Mouse (Mus musculus) spleen, adult 18-20 months (tissue): ENCODE data around the gene Ndrg4.
"Not testable (repeated sequence)": the region's sequence is repeated elsewhere in the genome, so short reads cannot be mapped to it uniquely, and the experiment has no call there.

Source experiments
- DNase-seq, 2 experiments: peaks; one replicate each; pipeline ENCODE4 v3.0.0; 2022; ENCODE audit warnings: mixed read lengths in 2 of 2

Ndrg4 gene

DNA sequence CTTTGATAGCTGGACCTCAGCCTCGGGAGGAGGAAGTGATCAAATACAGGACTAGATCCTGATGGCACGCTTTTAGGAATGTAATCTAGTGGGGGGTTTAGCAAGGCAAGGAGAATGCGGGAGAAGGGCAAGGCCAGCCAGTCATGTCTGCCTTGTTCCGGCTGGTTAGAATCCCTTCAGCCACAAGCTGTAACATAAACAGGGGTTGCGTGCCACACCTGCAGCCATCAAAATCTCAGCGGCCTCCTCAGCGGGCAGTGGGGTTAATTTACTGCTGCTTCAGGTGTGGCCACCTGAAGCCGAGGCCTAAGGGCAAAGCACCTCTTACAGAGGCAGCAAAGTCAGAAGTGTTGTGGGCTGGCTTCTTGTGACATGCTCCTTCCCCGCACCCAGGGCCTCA is at the start of gene Ndrg4:
Gene Ndrg4 (plus strand): TSS at position 350 of the 400 bp plus-strand sequence.
- DNase-seq = no peak

DNA sequence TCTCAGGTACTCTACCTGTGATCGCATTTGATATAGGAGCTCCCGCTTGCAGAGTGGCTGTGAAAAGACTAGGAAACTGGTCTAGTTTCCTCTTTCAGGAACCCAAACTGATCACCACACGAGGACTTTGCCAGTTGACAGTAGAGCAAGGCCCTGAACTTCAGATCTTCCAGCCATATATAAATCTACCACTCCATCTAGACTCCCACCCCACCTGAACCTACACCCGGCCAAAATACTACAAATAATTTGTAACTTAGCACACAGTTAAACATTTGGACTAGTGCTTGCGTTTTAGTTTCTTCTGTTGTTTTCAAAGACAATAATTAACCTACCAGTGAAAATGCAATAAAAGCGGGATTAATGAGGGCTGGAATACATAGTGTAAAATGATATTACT is 43.9 kb upstream of the Ndrg4 start:
- no peak for DNase-seq

DNA sequence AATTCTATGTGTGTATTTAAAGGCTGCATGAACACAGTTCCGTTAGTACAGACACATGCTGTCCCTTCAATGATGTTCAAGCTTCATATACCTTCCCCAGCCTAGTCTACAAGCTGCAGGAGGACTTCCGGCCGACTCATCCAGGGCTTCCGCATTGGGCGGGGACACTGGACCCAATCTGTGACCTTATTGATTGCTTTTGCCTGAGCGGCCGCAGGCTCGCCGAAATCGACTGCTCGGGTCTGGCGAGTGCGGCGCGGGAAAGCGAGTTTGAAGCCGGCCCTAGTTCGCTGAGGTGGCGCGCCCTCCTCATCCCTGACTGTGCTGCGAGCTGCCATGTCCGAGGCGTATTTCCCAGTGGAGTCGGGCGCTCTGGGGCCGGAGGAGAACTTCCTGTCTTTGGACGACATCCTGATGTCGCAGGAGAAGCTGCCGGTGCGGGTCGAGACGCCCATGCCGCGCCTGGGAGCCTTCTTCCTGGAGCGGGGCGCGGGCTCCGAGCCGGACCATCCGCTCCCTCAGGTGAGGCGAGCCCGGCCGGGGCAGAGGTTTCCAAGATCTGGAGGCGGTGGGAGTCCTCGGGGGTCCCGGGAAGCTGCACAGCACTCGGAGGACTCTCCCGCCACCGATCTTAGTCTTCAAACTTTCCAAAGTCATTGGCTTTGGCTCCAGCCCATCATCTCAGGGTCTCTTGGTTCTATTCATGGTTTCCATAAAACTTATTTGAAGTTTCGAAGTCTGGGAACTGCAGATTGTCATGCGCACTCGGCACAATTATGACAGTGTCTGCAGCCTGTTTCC is 43.3 kb upstream of the Ndrg4 start, which contains the start of gene Gins3:
Gene Gins3 (plus strand): TSS at position 192 of the 801 bp plus-strand sequence.
- peak; percentile 78 to 88 for DNase-seq

DNA sequence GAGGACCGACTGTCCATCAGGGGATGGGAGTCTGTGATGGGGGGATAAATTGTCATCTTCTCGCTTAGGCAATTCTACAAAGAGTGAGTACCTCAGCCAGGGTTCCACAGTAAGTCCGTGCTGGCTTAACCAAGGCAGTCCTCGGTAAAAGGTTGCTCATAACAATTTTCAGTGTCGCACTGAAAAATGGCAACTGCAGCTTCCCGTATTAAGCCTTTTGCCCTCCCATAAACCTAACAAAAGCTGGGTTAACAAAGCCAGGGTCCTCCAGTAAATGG is 42.8 kb upstream of the Ndrg4 start:
- DNase-seq = peak in 1 of 2 experiments; percentile 1

DNA sequence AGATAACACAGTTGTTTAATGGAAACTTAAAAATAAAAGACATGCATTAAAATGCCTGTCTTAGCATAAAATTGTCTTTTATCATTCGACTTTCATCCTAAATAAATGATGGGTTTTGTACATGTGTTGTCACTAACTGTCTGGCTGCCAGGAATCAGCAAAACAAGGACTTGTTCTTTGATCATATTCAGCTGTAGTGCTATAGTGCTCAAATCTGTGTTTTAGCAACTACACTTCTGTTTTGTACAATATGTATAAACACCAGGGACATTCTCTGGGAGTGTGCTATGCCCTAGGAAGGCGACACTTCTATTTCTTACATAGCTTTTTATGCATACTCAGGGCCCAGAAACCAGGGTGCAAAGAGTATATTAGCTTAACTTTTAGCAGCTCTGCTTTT is 31.8 kb upstream of the Ndrg4 start:
- DNase-seq = no peak

DNA sequence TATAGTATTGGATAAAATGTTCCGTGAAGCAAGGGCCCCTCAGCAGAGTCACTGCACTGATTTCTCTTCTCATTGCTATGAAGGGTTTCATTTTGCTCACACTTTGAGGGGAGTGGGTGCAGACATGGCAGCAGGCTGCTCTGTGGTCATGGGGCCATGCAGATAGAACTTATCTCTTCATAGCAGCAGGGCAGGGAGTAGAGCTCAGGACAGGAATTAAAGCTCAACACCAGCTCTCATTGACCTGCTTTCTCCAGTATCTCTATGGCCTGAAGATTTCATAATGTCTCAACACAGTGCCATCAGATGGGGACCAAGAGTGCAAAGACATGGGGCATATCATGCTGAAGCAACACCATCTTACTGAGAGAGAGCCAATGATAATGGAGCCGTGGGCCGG is 28.5 kb upstream of the Ndrg4 start:
- no peak for DNase-seq

DNA sequence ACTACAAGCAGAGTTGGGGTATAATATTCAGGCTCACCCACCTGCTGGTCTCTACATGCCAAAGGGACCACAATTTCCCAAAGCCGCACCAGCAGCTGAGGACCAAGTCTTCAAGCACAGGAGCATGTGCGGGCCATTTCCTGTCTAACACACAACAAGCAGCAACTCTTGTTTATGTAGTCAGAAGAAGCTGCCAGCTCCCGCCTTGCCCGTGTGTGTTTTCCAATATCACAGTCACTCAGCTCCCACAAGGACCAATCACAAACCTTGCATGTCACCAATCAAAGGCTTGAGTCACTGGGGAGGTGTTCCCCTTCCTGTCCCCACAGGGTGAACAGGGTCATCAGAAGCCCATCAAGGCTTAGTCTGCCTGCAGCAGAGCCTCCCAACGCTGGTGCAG is 23.4 kb upstream of the Ndrg4 start:
- no peak for DNase-seq

DNA sequence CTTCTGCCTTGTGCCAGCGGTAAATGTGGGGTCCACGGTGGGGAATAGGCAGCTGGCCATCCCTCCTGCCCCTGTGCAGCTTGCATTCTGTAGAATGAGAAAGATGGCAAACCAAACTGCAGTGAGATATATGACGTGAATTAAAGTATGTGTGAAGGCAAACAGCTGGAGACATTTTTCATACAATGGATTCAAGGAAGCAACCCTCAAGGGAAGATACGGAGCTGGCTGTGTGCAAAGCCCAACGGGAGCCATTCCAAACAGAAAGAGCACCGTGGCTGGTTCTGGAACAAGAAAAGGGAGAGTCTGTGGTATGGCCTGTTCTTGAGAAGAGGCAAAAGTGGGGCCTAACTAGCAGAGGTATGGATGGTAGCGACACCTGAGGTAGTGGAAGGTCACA is 20.9 kb upstream of the Ndrg4 start:
- no peak for DNase-seq

DNA sequence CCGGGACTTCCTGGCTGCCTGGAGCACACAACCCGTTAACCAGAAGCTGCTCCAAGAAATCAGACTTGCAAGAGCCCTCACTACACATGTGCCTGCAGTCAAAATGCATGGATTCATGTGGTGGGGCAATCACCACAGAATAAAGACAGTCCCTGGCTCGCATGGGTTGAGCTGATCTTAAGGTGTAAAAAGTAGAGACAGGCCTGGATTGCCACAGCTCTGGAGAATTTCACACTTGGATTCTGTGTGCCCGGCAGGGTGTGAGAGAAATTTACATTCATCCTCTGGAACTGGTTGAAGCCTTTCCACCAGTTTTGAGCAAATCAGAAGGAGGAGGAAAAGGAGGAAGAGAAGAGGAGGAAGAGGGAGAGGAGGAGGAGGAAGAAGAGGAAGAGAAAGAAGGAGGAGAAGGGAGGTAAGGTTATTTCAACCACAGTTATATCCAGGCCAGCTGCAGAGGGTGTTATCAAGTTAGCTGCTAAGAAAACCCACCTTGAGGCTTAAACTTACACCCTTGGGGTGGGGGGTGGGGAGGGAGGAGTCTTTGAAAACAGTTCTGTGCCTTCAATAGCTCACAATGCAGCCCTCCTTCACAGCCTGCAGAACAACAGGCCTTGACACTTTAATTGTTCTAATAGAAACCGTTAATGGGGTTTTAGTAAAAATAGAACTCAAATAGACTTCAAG is 20.3 kb upstream of the Ndrg4 start:
- DNase-seq = no peak

DNA sequence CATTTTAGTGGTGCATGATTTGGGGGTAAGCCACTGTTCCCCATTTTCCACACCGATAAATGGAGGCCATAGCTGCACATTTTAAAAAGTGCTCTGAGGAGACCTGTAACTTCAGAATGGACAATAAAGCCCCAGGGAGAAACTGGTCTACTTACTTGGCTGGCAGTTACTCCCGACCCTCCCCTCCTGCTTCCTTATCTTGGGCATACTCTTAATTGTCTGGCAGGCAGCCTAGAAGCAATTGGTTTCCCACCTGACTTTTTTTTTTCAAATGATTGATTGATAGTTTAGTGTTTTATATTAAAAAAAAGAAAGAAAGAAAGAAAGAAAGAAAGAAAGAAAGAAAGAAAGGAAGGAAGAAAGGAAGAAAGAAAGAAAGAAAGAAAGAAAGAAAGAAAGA is 19.3 kb upstream of the Ndrg4 start:
- DNase-seq = no peak

DNA sequence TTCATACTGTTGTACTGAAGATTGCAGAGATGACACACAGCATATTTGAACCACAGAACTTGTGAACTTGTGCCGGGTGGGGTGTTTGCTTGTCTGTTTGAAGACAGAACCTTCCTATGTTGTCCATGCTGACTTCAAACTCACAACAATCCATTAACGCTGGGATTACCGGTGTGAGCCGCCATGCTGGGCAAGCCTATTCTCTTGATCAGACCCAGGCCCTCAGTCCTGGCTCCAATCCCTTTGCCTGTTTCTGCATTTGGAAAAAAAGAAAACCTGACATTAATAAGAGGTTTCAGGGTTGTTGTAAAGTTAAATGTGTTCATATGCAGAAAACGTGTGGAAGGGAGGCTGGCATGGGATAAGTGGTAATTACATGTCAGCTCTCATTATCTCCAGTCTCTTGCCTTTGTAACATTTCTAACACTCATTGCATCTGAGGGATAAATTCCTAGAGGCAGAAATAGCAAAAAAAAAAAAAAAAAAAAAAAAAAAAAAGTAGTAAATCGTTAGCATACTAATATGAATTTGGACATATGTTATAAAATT is 16.4 kb upstream of the Ndrg4 start:
- DNase-seq = no peak

DNA sequence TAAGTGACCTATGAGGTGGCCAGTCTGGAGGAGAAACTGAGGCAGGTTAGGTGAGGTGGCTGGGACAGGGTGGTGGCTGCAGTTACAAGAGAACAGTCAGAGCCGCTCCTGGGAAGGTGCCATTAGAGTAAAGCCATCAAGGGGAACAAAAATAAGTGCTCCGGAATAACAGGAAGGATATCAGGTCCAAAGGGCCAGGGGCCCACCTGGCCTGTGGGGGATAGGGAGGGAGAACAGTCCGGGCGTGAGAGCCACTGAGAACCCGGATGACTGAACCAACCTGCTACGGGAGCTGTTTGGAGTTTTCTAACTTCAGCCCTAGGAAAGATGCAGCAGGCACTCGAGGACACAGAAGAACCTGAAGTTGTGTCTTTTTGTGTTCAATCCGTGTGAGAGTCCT is 15.7 kb upstream of the Ndrg4 start:
- no peak for DNase-seq

DNA sequence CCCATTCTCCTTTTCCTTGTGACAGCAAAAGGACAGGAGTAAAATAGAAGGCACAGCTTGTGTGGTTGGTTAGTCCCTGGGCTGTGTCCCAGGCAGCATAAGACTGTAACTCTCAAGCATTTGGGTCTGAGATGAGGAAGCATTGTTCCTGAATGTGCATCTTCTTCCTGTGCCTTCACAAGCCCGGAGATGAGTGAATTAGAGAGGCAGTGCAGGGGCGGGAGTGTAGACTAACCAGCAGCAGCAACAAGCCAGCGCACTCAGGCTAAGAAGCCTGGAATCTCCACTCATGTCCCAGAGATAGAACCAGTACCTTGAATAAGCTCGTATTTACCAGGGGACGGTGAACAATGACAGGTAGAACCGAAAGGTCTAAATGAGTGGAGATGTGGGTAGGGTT is 15.2 kb upstream of the Ndrg4 start:
- DNase-seq = no peak

DNA sequence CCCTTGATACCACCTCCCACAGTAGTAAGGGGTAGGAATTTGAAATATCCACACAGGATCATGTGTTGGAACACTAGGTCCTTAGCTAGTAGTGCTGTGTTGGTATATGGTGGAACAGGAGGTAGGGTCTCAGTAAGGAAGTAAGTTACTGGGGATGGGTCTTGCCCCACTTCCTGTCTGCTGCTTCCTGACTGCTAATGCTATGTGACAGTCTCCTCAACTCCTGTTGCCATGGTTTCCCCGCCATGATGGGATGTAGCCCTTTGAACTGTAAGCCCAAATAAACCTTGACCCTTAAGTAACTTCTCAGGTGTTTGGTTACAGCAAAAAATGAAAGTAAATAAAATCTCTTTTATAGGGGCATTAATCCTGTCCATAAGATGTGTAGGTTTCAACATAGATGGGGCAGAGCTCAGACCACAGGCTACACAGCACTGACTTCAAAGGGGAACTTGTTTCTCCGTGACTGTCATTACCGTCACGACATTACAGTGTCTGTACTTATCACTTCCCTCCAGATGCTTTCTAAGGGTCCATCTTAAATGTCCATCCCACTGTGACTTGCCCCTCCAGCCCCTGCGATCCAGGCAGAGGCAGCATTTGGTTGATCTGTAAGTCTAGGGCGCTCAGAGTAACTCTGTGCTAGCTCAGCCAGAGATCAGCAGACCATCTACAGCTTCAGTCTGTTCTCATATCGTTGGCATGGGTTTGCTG is 13.7 kb upstream of the Ndrg4 start:
- no peak for DNase-seq

DNA sequence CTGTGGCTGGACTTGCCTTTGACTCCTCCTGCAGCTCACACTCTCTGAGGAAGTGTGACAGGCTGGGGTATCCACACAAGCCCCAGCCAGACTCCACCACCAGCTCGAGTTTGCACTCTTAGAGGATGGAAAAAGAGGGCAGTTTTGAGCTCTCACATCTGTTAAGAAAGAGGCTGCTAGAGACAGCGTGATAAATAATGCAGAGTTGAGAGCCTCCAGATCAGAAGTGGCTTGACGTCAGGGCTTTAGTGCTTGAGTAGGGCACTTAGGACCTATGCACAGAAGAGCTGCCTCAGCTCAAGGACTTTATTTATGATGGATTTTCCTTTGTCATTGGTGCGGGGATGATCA is 13.2 kb upstream of the Ndrg4 start:
- no peak for DNase-seq

DNA sequence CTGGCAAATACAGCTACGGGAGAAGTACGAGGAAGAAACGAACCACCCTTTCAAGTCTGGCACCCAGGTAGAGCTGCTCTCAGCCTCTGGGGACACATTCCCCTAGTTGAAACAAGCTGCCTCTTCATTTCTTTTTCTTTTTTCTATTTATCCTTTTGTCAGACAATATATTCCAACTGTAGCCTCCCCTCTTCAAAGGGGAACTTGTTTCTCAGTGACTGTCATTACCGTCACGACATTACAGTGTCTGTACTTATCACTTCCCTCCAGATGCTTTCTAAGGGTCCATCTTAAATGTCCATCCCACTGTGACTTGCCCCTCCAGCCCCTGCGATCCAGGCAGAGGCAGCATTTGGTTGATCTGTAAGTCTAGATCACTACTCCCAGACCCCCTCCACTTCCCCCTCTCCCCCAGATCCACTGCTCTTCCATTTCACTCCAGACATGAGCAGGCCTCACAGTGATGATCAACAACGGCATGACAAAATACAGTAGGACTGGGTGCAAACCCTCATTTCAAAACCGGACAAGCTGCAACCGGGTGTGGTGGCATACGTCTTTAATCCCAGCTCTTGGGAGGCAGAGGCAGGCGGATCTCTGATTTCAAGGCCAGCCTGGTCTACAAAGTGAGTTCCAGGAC is 10.8 kb upstream of the Ndrg4 start:
- not testable (repeated sequence) for DNase-seq

DNA sequence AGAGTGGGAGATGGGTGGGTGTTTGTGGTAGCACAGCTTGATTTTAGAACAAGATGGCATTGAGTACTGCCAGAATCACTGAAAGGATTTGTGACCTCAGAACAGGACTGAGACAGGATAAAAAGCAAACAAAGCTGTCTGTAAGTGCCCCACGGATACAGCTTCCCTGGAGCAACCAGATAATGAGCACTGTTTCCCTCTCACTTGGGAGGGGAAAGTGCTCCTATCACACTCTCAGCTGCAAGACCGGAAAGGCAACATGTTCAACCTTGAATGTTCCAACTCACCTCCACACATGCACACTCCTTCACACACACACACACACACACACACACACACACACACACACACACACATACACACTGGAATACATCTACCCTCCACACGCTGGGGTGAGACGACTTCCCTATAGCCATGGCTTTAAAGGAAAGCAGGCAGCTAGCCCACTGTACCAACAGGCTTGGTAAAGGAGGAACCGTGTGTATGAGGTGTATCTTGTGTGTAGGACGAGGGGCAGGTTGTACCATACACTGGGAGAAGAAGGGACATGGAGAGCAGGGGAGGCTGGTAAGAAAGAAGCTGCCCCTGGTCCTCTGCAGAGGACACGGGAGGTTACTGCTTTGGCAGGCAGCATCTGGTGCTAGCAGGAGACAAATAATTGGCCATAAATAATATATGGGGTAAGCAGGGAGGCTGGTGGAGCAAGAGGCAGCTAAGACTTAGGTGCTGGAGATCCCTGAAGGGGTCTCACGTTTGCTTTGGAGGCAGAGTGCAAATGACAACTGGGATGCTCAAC is 8.4 kb upstream of the Ndrg4 start:
- DNase-seq = no peak

DNA sequence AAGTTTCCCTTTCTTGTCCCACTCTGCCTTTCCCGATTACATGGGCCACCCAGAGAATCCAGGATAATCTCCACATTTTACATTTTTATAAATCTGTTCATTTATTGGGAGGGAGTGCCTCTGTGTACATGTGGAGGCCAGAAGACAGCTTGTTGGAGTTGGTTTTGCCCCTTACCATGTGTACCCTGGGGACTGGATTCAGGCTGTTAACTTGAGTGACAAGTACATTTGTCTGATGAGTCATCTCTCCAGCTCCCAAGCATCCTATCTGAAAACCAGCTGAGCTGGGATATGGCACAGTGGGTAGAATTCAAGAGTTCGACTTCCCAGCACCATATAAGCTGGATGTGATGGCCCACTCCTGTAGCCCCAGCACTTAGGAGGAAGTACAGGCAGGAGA is 6.8 kb upstream of the Ndrg4 start:
- DNase-seq = no peak

DNA sequence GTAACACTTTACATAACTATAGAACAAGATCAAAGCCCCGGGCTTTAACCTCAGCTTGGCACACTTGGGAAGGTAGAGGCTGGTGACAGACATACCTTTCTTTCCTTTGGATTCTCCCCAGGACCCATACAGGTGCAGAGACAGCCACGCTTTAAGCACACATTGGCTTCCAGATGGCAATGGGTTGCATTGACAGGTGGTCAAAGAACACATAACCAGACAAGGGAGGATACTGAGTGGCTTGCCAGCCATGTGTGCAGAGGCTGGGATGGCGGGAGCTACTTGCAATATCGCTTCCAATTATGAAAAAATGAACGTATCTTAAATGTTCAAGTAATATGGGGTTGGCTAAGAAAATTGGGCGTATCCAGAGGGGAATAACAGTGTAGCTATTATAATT is 4.9 kb upstream of the Ndrg4 start:
- no peak for DNase-seq

DNA sequence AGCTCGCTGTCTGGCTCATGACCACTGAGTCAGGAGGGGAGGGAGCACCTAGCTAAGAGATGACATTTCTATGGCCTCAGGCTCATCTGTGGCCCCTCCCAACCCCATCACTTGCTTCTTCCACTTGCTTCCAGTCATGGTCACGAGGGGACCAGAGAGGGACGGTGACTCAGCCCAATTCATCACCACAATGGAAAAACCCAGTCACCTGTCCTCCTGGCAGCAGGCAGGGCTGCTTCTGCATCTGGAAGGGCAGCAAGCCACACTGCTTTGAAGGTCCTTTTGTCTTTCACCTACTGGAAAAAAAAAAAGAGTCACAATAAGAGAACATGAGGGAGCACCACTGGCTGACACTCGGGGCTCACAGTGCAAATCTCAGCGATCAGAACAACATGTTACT is 4.0 kb upstream of the Ndrg4 start:
- DNase-seq = no peak

DNA sequence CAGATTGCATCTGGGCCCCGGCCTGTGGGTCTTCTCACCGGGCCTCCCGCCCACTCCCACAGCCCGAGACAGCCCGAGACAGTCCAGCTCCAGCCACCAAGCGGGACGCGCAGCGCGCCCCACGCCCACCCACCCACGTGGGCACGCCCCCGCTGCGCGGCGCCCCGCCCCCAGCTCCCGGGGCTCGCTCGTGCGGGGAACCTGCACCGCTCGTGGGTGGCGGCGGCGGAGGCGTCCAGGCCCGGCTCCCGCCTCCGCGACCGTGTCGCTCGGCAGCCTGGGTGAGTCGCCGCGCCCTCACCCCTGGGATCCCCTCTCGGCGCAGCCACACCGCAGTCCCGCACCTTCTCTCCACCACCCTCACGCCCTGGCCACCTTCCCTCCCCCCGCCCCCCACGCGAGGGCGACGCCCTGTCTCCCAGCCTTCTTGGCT is 827 bp downstream of the Ndrg4 start:
- DNase-seq = no peak

DNA sequence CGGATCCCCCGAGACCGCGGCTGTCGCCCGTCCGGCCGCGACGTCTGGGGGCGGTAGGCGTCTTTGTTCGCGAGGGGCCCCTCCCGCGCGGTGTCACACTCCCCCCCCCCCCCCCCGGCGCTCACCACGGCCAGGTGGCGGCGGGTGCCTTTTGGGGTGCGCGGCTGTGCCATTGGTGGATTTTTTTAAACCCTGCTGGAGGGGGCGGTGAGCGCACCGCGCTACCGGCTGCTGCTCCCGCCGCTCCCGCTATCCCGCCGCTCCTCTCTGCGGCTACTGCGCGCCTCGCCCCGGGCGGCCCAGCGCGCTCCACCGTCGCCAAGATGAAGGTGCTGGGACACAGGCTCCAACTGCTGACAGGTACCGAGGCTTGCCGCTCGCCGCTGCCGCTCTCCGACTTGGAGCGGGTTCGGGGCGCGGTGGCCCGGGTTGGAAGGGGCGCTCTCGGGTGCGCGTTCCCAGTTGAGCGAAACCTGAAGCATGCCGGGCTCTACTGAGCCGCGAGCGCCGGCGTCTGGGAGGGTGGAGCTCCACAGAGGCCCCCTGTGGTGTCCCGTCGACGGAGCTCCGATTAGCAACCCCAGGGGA is 1.3 kb downstream of the Ndrg4 start:
- DNase-seq = no peak
